8 mouse cellular contexts compared by ENCODE assay signal in the genomic region with DNA sequence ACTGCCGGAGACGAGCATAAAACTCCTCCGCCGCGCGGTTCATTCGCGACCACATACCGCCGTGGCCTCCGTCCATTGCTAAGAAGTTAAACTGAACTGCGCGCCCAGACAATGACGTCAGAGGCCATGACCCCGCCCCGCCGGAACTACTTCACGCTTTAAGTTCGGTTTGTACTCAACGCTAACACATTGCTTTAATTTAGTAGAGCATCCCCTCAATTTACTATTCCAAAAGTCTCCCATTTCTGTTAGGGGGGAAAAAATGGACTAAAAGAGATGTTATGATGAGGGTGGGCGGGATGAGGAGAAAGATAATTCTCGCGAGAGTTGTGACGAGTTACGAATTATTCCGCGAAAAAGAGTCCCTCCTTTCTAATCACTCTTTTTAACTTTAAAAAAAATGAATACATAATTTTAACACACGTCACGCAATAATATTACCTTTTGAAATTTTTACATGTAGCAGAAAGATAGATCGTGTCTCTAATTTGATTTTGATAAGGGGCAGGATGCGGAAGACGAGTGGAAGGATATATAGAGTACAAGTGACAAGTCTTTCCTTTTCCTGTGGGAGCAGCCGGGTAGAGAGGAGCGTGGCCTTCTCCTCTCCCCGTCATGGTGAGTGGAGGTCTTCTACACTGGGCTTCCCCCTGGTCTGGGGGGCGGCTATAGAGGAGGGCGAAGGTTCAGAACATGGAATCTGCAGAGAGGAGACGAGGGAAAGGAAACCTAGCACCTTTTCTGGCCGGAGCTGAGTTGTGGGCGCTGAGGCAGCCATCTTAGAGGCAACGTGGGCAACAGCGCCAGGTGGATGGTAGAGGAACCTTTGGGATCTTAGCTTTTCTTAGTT. TPM values are rescaled to one million over a fixed set of nuclear protein-coding genes. Genes with fewer than 3 reads are reported as not detected.
DNase-seq lines count a peak whose midpoint lies in the region; ATAC-seq and TF ChIP-seq lines count a peak whose summit lies in the region.

Zwilch (minus strand) TSS at position 289 of the 850 bp plus-strand sequence.
Rpl4 (plus strand) TSS at position 560 of the 850 bp plus-strand sequence.

- no peaks in the 10 kb centered on the region for H3K9me3 ChIP-seq in ES-E14 (ENCODE audit: control insufficient read depth, insufficient read depth, low read depth, low read length)
- no peaks in the 10 kb centered on the region for H3K9me3 ChIP-seq in forebrain, embryonic 16.5 days (ENCODE audit: control insufficient read depth, low read length)
- no peaks in the 10 kb centered on the region for H3K9me3 ChIP-seq in lung, embryonic 14.5 days (ENCODE audit: low read depth, low read length)

- in situ Hi-C loops in ES-E14 (cut with MboI; ENCODE audit: low sequenced_read_pairs in 2 of 2, unreplicated experiment in 2 of 2), result no loop called here

- H3K27me3 ChIP-seq in forebrain, embryonic 16.5 days (replicated peaks; ENCODE audit: control insufficient read depth, insufficient read depth, low read length), result no peaks in the 10 kb centered on the region
- H3K27me3 ChIP-seq in lung, embryonic 14.5 days (ENCODE audit: insufficient read depth, low read length), result no peaks in the 10 kb centered on the region
- H3K27me3 ChIP-seq in thymus, adult 2 months (ENCODE audit: control insufficient read depth, insufficient read depth, low read length), result no peaks in the 10 kb centered on the region

- under 1% methylated on average over 42 of the region's 42 CpGs for WGBS in forebrain, embryonic 16.5 days
- WGBS in lung, embryonic 14.5 days, result under 1% methylated on average over 42 of the region's 42 CpGs
- under 1% methylated on average over 41 of the region's 42 CpGs for WGBS in olfactory bulb, adult 2 months
- under 1% methylated on average over 42 of the region's 42 CpGs for WGBS in thymus, adult 2 months

- peak within 1 kb of the TSS; percentile 99 for H3K27ac ChIP-seq in ES-E14 (ENCODE audit: insufficient read depth, low read depth, low read length, poor library complexity, severe bottlenecking)
- peak within 1 kb of the TSS; percentile 85 for H3K27ac ChIP-seq in forebrain, embryonic 16.5 days (ENCODE audit: low read length)
- peak within 1 kb of the TSS; percentile 97 for H3K27ac ChIP-seq in layer of hippocampus, adult 2 months
- peak within 1 kb of the TSS; percentile 97 for H3K27ac ChIP-seq in lung, embryonic 14.5 days (ENCODE audit: low read depth)
- H3K27ac ChIP-seq in olfactory bulb, adult 2 months (ENCODE audit: insufficient read depth, low read depth, low read length), result peak within 1 kb of the TSS; percentile 82
- H3K27ac ChIP-seq in thymus, adult 2 months (ENCODE audit: control insufficient read depth, insufficient read depth, low read length), result peak within 1 kb of the TSS; percentile 74

- H3K4me1 ChIP-seq in ES-E14 (ENCODE audit: control insufficient read depth in 2 of 2, insufficient read depth in 2 of 2, low read length in 2 of 2, poor library complexity in 1 of 2), result peaks cover 0 to 2% of the 10 kb centered on the region in 2 experiments; a peak in 2 of 4 replicates
- peaks cover 19% of the 10 kb centered on the region for H3K4me1 ChIP-seq in forebrain, embryonic 16.5 days (replicated peaks; ENCODE audit: control insufficient read depth, insufficient read depth, low read length)
- 0 out of 2 replicates have a peak, but pooled peaks cover 3% of the 10 kb centered on the region for H3K4me1 ChIP-seq in lung, embryonic 14.5 days (ENCODE audit: insufficient read depth)
- H3K4me1 ChIP-seq in olfactory bulb, adult 2 months (ENCODE audit: control insufficient read depth, insufficient read depth, low read length), result peaks cover 4% of the 10 kb centered on the region; the same call in 1 of the 2 replicates
- H3K4me1 ChIP-seq in thymus, adult 2 months (replicated peaks; ENCODE audit: control insufficient read depth, insufficient read depth, low read length), result peaks cover 4% of the 10 kb centered on the region

- peak; percentile 82 for DNase-seq in ES-E14 (ENCODE audit: low read depth, low spot score)
- peak; percentile 70 for DNase-seq in cerebellum, adult 11-12 months
- DNase-seq in heart, postnatal 36 days, result peak; percentile 84 to 87
- peak; percentile 72 to 77 for DNase-seq in layer of hippocampus, adult 2 months (ENCODE audit: low spot score in 2 of 2)
- DNase-seq in lung, embryonic 14.5 days, result peak; percentile 94
- peak; percentile 77 for DNase-seq in thymus, adult 2 months

- peak; percentile 80; the same call in 1 of the 2 replicates for TF ChIP-seq POLR2A in olfactory bulb, adult 2 months (IDR thresholded peaks at IDR 0.05; ENCODE audit: insufficient read depth, low read depth, low read length)
- TF ChIP-seq POLR2A in thymus, adult 2 months (IDR thresholded peaks at IDR 0.05; ENCODE audit: control insufficient read depth, extremely low read depth, insufficient read depth, low read length, poor library complexity), result peak; percentile 62; the same call in 1 of the 2 replicates

- H3K36me3 ChIP-seq in ES-E14 (ENCODE audit: control insufficient read depth, insufficient read depth, low read length, poor library complexity, severe bottlenecking), result peaks cover 35% of the 10 kb centered on the region
- H3K36me3 ChIP-seq in forebrain, embryonic 16.5 days (ENCODE audit: control insufficient read depth, insufficient read depth), result peaks cover 22% of the 10 kb centered on the region
- H3K36me3 ChIP-seq in lung, embryonic 14.5 days (ENCODE audit: insufficient read depth), result peaks cover 38% of the 10 kb centered on the region
- peaks cover 30% of the 10 kb centered on the region for H3K36me3 ChIP-seq in thymus, adult 2 months (ENCODE audit: control insufficient read depth, insufficient read depth, low read length)

- peak within 1 kb of the TSS; percentile 100 for H3K9ac ChIP-seq in ES-E14 (ENCODE audit: insufficient read depth, low read depth, low read length, poor library complexity, severe bottlenecking)
- peak within 1 kb of the TSS; percentile 82 for H3K9ac ChIP-seq in forebrain, embryonic 16.5 days (replicated peaks; ENCODE audit: low read depth, low read length)
- peak within 1 kb of the TSS; percentile 95 for H3K9ac ChIP-seq in lung, embryonic 14.5 days

- peak within 1 kb of the TSS; percentile 98 for H3K4me2 ChIP-seq in forebrain, embryonic 16.5 days (ENCODE audit: low read length)
- peak within 1 kb of the TSS; percentile 73 for H3K4me2 ChIP-seq in lung, embryonic 14.5 days

- TF ChIP-seq CTCF in layer of hippocampus, adult 2 months (conservative IDR thresholded peaks at IDR 0.05), result peak; percentile 27; the same call in 1 of the 2 replicates
- TF ChIP-seq CTCF in lung, embryonic 14.5 days (IDR thresholded peaks at IDR 0.05; ENCODE audit: low read depth), result peak; percentile 24
- no peak for TF ChIP-seq CTCF in olfactory bulb, adult 2 months (IDR thresholded peaks at IDR 0.05; ENCODE audit: insufficient read depth, low read depth, low read length)
- TF ChIP-seq CTCF in thymus, adult 2 months (IDR thresholded peaks at IDR 0.05; ENCODE audit: borderline replicate concordance, control insufficient read depth, extremely low read depth, insufficient read depth, low read length, poor library complexity), result no peak

- H3K4me3 ChIP-seq in ES-E14 (ENCODE audit: insufficient read depth in 1 of 2, low read depth in 1 of 2, low read length in 2 of 2, poor library complexity in 1 of 2, severe bottlenecking in 1 of 2), result peak within 1 kb of the TSS; percentile 83 to 100
- H3K4me3 ChIP-seq in forebrain, embryonic 16.5 days (replicated peaks; ENCODE audit: low read length), result peak within 1 kb of the TSS; percentile 93
- H3K4me3 ChIP-seq in layer of hippocampus, adult 2 months, result peak within 1 kb of the TSS; percentile 81
- peak within 1 kb of the TSS; percentile 64 for H3K4me3 ChIP-seq in lung, embryonic 14.5 days (ENCODE audit: low read depth, low read length)
- H3K4me3 ChIP-seq in olfactory bulb, adult 2 months (ENCODE audit: insufficient read depth, low read depth, low read length), result peak within 1 kb of the TSS; percentile 74
- peak within 1 kb of the TSS; percentile 97 for H3K4me3 ChIP-seq in thymus, adult 2 months (ENCODE audit: control insufficient read depth, insufficient read depth, low read length)

- ATAC-seq in forebrain, embryonic 16.5 days, result peak; percentile 81
- ATAC-seq in lung, embryonic 14.5 days (ENCODE audit: insufficient read depth), result peak; percentile 80

- intact Hi-C loops in heart, postnatal 36 days (cut with DNase I), result no loop called here

TF ChIP-seq in ES-E14, 5 proteins besides CTCF, POLR2A, EP300 and RAD21:
- peak; percentile 58; the same call in 1 of the 2 replicates for TF ChIP-seq HCFC1 (IDR thresholded peaks at IDR 0.05; ENCODE audit: borderline replicate concordance, insufficient read depth, low read length)
- TF ChIP-seq CHD2 (IDR thresholded peaks at IDR 0.05; ENCODE audit: low read depth, low read length), result peak; percentile 100
- no peak for TF ChIP-seq ZC3H11A (IDR thresholded peaks at IDR 0.05; ENCODE audit: borderline replicate concordance, low read depth, low read length)
- TF ChIP-seq ZNF384 (IDR thresholded peaks at IDR 0.05; ENCODE audit: low read depth, low read length), result no peak

RNA-seq across cellular contexts. Expression of gene Zwilch, which starts in this region (rescaled TPM):
- 99.2 and 151 TPM in 2 replicates for total RNA-seq in ES-E14 (2012; rRNA removed)
- polyA plus RNA-seq in forebrain, embryonic 16.5 days (2015; fragmentation: Nextera tagmentation; extraction: Ambion mirVana), result 10.0 and 10.8 TPM in 2 replicates
- total RNA-seq in heart, postnatal 36 days (2021), result under 1 TPM; 0.61 to 0.79 TPM
- 1 to 10 TPM; 2.6 to 4.8 TPM for total RNA-seq in layer of hippocampus, adult 2 months (2021)
- 31.4 and 33.6 TPM in 2 replicates for polyA plus RNA-seq in lung, embryonic 14.5 days (2014; fragmentation: Nextera tagmentation; extraction: Ambion mirVana)
- polyA plus RNA-seq in olfactory bulb, adult 2 months (2012; ENCODE audit: insufficient read depth, insufficient read length, low replicate concordance, missing spikeins), result not detected in 2 replicates
- 8.1 and 8.3 TPM in 2 replicates for polyA plus RNA-seq in thymus, adult 2 months (2012; rRNA removed)

RNA-seq across cellular contexts. Expression of gene Rpl4, which starts in this region (rescaled TPM):
- total RNA-seq in ES-E14 (2012; rRNA removed), result 1,251 and 1,343 TPM in 2 replicates
- polyA plus RNA-seq in forebrain, embryonic 16.5 days (2015; fragmentation: Nextera tagmentation; extraction: Ambion mirVana), result 714 and 781 TPM in 2 replicates
- 100 to 1,000 TPM; 454 to 482 TPM for total RNA-seq in heart, postnatal 36 days (2021)
- total RNA-seq in layer of hippocampus, adult 2 months (2021), result 100 to 1,000 TPM; 607 to 624 TPM
- 1,349 and 1,368 TPM in 2 replicates for polyA plus RNA-seq in lung, embryonic 14.5 days (2014; fragmentation: Nextera tagmentation; extraction: Ambion mirVana)
- polyA plus RNA-seq in olfactory bulb, adult 2 months (2012; ENCODE audit: insufficient read depth, insufficient read length, low replicate concordance, missing spikeins), result 468 TPM in 1 of 2 replicates, not detected in the other
- 518 and 600 TPM in 2 replicates for polyA plus RNA-seq in thymus, adult 2 months (2012; rRNA removed)

Comparison
In these comparisons a context has a peak if more than half of its experiments do, and no peak if none do; other contexts are left out.
1. Peak in every context shown above with its lines: DNase-seq, ATAC-seq, H3K4me3 ChIP-seq and H3K27ac ChIP-seq.
2. RNA of gene Zwilch (total RNA-seq): 99.2 to 151 TPM in ES-E14; 2.6 to 4.8 TPM in layer of hippocampus, adult 2 months and 0.61 to 0.79 TPM in heart, postnatal 36 days; every median in the first group is over 10 times any median in the second.
3. CTCF ChIP-seq: peak in layer of hippocampus, adult 2 months (single experiment) and lung, embryonic 14.5 days (single experiment); none in olfactory bulb, adult 2 months (single experiment) and thymus, adult 2 months (single experiment).